Mouse (Mus musculus) yolk sac, embryonic 10.5 days (tissue): ENCODE data around the gene Gm28035.

Source experiments
- DNase-seq: peaks from one replicate; pipeline ENCODE4 v3.0.0-alpha.2; 2017; ENCODE audit warnings: low spot score

The Gm28035 gene

DNA sequence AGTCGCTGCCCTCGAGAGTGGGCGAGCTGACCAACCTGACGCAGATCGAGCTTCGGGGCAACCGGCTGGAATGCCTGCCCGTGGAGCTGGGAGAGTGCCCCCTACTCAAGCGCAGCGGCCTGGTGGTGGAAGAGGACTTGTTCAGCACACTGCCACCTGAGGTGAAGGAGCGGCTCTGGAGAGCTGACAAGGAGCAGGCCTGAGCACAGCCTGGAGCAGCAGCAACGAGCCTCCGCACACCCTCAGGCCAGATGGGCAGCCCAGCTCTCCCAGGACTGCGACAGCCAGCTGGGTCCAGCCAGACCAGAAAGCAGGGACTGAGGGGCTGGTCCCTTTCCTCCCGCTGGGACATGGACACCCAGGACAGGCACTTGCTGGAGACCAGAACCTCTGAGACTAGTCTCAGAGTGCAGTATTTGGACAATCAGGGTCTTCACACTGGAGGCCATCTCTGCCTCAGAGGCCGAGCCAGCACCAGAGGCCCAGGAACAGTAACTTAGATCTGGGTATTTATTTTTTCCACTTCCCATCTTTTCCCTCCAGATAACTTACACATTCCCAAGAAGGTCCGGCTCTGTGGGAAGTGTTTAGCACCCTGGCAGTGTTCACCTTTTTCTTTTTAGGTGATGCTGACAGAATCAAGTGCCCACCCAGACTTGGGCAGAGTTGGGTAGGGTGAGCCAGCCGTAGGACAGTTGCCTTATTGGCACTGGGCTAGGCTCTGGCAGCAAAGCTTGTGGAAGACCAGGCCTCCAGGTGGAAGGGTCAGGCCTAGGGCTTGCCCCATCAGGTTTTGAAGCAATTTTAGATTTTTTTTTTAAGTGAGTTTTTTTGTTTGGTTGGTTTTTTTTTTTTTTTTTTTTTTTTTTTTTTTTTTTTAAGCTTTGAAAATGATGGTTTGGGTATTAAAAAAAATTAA is 21.8 kb downstream of the Gm28035 start:
- DNase-seq = no peak

DNA sequence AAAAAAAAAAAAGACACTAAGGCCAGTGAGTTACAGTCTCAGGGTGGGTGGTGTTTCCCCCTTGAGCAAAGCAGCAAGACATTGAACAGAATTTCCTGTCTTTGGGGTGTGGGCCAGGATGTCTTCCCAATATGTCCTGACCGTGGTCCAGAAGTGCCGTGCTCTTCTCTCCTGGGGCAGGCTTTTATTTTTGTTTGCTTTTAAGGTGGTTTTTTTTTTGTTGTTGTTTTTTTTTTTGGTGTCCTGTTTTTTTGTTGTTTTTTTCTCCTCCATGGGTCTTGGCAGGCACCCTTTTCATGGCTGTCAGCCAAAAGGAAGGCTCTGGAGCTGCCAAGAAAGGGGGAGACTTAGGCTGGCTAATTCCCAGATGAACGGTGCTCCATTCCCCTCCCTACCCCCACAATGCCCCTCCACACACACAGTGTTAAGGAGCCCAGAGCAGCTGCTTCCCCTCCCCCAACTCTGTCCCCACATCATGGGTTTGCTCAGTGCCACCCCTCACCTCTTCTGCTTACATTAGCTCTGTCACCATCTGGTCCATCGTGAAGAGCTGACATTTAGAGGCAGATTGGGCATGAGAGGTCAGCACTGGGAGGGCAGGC is 22.6 kb downstream of the Gm28035 start:
- no peak for DNase-seq

DNA sequence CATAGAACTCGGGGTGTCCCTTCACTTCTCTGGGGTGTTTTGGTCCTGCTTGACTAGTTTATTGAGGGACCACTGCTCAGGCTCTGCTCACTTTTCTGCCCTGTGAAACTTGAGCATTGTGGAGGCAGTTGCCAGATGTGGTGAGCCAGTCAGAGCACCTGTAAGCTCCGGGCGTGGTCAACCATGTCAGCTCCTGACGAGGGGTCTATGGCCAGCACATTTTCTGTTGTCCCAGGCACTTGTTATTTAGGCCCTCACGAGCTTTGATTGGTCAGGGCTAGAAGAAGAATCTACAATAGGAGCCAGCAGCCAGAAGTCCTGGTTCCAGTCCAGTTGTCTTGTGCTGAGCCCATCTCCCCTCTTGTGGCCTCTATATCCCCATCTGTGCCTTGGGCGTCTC is 23.4 kb downstream of the Gm28035 start:
- no peak for DNase-seq

DNA sequence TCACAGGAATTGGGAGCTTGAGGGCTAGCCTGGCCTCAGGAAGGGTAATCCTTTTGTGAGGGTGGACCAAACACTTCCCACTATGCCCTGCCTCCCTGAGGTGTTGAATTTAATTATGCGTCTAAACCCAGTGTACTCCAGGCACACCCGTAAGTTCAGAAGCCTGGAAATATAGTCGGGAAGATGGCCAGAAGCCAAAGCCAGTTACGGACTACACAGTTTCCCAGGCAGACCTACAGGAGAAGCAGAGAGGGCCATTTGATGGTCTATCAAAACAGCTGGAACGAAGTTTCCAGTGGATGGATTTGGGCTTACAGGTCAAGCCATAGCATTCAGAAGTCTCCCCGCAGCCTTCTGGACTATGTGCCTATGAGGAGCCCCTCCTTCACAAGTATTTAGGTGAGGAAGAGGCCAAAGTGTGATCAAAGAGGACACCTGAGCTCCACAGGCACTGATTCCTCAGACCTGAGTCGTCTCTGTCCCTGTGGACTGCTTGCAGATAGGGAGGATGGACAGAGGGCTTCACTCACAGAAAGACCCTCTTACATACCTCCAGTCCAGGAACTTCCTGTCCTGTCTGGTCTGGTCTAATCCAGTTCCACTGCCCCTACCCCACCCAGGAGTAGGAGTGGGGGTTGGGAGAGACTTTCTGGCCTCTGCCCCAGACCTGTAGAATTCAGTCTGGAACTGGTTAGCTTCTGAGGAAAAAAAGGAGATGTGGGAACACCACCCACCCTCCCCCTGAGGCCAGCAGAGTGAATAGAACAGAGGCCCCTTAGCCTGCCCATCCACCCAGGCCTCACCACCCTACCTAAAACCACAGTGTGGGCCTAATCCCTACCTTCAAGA is 24.5 kb downstream of the Gm28035 start:
- peak; percentile 76 for DNase-seq

DNA sequence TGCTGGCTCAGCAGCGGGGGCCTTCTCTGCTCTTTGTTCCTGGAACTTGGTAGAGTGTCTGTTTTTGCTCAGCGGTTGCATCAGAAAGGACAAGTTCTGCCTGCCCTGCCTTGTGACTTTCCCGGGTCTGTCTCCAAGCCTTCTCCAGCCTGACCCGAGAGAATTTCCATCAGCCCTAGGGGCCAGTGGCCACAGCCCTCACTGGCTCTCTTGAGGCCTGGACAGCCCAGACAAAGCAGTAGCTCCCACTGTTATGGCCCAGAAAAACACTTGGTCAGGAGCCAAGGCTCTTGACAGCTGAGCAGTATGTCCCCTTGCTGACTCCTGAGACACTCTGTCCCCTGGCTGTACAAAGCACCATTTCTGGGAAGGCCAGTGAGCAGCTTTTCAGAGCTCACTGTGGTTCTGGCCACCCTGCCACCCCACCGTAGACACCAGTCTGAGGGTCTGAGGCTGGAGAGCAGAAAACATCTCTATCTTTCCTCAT is 25.4 kb downstream of the Gm28035 start, which contains the start of gene Phyhd1:
TSS of gene Phyhd1 (plus strand) at position 437 of the 487 bp plus-strand sequence.
- peak; percentile 79 for DNase-seq

DNA sequence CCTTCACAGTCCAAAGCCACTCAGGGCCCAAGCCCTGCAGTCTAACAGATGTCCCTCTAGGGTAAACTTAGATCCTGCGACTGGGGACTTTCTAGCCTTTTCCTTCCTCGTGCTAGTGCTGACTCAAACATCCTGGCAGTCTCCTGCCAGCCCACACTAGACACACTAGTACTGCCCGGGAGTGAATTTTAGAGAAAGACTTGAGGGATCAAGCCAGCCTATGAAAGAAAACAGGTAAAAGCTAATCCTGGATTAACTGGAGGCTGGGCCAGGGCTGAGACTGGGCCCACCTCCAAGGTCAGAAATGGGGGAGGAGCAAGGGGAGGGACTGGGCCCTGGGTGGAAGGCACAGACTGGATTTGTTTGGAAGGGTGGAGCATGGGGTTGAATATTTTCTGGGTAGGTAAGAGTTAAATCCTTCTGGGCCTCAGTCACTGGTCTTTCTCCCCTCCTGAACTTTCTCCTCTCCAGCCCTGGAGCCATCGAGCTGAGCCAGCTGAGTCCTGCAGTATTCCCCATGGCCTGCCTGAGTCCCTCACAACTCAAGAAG is 26.1 kb downstream of the Gm28035 start:
- DNase-seq = peak; percentile 92

DNA sequence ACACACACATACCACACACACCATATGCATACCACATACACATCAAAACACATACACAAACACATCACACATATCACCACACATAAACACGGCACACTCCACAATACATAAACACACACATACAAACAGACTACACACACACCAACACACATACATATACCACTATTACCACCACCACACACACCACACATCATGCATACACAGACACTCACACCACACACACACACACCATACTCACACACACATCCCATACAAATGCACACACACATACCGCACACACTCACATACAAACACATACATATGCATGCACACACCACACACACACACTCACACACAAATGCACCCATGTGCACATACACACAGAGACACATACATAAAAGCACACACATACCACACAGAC is 27.1 kb downstream of the Gm28035 start:
- no peak for DNase-seq

DNA sequence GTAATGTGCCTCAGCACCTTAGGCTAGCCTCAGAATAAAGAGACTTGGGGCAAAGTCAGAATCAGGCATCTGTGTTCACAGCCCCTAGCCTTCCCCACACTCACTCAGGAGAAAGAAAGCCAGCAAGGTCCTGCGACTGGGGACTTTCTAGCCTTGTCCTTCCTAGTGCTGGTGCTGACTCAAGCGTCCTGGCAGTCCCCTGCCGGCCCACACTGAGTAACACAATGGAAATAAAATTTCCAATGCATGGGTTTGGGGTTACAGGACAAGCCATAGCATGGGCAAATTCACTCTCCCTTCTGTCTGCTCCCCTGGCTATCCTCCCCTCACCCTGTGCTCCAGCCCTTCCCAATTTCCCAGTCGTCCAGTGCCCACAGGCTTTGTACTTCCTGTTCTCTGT is 28.0 kb downstream of the Gm28035 start:
- DNase-seq = no peak

DNA sequence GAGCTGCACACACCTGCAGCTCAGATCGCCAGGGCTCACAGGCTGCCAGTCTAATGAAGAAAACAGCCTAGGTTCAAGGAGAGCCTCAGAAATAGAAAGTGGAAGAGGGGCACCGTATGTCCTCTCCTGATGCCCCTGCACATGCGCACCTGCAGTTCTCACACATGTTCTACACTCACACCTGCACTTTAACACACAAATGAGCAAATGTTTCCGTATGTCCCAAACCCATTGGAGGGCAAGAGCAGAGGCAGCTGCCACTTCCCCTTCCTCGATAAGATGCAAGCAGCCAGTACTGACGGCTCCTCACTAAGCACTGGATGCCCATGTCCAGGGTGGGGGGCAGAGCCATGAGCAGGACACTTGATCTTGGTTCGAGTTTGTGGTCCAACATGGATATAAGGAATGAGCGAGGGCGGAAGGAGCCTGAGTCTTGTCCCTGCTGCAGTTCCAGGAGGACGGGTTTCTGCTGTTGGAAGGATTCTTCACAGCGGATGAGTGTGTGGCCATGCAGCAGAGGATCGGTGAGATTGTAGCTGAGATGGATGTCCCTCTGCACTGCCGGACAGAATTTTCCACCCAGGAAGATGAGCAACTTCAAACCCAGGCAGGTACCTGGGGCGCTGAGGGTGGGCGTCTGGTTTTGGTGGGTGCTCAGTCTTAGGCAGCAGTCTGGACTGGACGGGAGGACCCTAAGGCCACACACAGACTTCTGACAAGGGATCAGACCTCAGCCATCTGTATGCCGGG is 29.0 kb downstream of the Gm28035 start:
- DNase-seq = no peak

DNA sequence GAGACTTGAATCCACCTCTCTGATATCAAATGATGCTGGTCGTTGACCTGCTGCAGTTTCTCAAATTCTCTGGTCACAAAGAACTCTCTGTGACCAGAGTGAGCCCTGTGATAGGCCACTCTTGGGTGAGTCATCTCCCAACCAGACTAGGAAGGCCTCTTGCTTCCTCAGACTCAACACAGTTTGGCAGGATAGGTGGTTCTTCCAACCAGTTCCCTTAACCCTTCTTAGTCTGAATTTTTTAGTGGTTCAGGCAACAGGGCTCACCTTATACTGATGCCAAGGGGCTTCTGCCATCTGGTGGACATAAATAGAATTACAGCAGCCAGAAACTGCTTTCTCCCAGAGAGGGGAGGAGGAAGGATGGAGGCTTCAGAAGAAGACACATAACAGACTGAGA is 29.8 kb downstream of the Gm28035 start:
- peak; percentile 47 for DNase-seq

DNA sequence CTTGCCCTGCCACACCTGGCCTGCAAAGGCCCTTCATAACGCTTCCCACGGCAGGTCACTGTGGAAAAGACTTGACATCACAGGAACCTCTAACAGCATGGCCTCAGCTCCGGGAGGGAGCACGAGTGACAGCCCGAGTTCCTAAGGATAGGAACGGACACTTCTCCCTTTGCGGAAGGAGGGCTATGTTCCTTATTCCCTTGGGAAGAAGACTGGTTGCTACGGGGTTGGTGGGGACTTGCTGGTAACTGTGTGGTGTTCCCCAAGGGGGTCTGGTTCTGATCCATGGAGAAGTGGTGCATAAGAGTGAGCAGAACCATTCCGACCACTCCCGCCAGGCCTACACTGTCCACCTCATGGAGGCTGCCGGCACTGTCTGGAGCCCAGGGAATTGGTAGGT is 40.4 kb downstream of the Gm28035 start, which contains the start of gene Gm28038:
TSS of gene Gm28038 (plus strand) at position 301 of the 400 bp plus-strand sequence.
- no peak for DNase-seq

DNA sequence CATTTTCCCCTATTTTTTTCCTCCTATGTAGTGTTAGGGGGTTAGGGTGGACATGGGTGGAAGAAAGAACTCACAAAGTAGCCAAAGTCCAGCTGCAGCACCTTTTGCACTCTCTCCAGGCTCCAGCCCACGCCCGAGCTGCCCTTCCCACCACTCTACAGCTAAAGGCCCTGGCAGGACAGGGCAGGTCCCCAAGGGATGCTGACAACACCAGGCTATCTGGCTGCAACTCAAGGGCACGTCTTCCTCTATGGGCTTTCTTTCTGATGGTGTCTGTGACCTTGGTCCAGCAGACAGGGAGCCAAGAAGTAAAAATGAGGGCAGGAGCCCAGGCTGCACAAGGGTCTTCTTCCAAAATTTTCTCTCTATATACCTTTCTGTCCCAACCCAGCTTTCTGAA is 41.3 kb downstream of the Gm28035 start:
- DNase-seq = no peak

DNA sequence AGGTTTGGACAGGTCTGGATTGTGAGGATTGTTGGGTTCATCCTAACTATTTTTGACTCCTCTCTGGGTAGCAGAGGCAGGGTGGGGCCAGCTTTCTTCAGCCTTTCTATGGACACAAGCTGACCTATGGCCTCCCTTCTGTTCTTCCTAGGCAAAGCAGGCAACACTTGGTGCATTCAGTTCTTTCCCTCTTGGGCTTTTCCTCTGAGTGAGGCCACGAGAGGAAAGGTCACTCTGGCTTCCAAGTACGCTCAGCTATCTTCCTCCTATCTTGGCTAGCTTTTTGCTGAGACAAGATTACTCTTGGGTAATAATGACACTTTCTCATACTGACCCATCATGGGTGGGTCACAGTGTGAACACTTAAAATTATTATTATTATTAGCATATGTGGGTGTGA is 42.8 kb downstream of the Gm28035 start:
- peak; percentile 49 for DNase-seq

DNA sequence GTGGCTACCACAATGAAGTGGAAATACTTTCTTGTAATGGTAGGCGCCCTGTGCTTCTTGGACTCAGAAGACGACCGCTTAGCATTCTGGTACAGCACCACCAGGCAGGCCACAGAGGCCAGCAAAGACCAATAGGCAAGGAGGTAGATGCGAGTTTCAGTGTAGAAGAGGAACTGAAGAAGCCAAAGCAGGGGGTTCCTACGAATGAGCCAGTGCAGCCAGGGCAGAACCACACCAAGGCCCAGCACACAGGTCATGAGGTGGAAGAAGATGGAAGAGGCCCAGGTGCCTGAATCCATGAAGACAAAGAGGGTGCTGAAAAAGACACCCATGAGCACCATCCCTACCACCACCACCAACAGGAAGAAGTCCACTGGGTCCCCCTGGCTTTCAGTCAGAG is 44.6 kb downstream of the Gm28035 start:
- DNase-seq = no peak

DNA sequence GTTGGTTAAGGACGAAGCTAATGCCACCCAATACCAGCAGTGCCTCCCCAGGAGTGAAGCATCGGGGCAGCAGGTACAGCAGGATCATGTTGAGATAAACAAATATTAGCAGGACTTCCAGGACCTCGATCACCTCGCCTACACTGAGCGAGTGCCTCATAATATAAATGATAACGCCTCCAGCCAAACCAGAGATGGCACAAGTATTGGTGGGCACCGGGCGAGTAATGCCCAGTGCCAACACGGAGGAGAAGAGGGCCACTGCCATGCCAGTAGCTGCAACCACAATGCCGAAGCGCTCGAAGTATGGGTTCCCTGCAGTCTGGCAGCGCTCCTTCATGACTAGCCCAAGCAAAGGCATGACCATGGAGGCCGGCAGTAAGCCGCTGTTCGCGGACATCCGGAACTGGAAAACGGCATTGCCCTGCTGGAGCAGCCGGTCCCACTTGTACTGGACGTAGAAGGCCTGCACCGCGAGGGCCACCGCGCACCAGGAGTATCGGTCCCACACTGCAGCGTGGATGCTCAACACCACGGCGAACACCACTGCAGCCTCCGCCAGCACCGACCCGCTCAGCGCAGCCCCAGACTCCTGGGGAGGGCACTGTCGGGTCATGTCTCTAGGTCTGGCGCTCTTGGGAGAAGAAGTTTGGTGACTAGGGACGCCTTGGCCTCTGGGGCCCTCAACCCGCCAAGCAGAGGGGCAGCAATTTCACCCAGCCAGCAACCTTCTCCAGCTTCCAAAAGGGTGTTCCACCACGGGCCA is 45.2 kb downstream of the Gm28035 start:
- no peak for DNase-seq

DNA sequence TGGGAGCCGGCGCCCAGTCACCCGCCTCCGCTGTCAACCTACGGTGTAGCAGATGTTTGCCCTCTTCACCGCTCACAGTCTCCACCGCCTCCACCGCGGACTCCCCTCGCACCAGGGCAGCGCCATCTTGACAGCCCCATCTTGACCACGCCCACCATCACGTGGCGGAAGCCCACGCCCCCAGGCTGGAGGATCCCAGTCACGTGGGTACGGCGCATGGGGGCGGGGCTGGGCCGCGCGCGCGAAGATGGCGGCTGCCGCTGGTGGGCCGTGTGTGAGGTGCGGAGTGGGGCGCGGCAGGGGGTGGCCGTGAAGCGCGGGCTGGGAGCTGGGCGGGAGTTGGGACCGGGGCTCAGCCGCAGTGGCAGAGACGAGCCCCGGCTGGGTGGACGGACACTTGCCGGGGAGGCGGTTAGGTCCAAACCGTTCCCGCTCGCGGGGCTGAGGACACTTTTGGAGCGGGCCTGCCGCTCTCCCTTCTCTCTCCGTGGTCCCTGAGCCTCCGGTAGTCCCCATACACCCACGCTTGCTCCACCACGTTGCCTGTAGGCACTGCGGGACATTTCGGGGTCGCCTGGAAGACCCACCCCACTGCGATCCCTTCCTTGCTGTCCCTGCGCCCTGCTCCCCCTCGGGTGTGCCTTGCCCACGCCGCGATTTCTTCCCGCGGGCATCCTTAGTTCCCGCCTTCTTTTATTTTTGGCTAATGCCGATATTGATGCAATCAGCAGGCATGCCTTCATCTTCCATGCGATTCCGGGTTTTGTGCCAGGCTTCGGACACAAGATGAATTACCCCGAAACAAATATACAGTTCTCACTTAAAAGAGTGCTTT is 46.0 kb downstream of the Gm28035 start, which contains the start of the genes Dolk and Nup188:
TSS of gene Dolk (minus strand) at position 143 of the 835 bp plus-strand sequence.
TSS of gene Nup188 (plus strand) at position 206 of the 835 bp plus-strand sequence.
- peak; percentile 94 for DNase-seq

DNA sequence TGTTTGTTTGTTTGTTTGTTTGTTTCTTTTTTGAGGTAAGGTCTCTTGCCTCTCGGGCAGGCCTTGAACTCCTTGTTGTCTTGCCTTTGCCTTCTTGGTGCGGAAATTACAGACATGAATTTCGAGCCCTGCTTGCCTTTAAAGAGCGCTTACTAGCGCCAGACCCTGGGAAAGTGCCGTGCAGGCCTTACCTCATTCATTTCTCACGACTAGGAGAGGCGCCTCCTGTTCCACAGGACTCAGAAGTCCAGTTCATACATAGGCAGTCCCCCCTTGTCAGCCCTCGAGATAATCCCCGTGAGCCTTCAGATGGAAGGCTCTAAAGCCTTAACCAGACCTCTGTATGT is 46.6 kb downstream of the Gm28035 start:
- peak; percentile 51 for DNase-seq

DNA sequence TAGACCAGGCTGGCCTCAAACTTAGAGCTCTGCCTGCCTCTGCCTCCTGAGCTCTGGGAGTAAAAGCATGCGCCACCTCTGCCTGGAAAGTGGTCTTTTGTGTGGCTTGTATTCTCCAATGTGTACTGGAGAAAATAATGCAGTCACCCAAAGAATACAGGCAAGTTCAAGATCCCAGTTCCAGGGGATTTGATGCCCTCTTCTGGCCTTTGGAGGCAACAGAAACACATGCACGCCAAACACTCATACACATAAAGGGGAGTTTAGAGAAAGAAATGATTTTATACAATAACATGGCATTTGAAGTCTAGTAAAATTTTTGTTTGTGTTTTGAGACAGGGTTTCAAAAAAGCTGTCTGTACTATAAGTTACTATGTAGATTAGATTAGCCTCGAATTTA is 59.2 kb downstream of the Gm28035 start:
- DNase-seq = no peak

DNA sequence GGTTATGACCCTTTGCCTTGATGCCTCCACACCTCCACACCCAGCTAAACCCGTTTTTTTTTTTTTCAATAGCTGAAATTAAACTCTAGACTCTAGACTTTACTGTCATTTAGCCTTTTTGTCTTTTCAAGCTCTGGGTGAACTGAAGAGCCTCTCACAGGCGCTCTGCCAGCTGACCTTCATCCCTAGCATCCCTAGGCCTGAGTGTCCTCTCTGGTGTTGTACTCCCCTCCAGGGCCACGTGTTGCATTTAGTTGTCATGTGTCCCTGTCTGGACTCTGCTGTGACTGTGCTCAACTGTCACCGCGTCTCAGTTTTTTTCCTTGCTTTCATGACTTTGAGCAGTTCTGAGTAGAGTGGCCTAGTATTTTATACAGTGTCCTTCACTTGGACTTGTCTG is 59.6 kb downstream of the Gm28035 start:
- no peak for DNase-seq
